Mouse (Mus musculus) embryo, embryonic 10 days (tissue): ENCODE measurements at regions not wholly inside any gene's neighbourhood (a gene's known extent, or its start where the extent isn't known, plus 50 kb on each side); places are given as distances from the start of the nearest gene placed in this dataset.
A peak's percentile ranks its signal among the peaks of the same experiment; 100 is the strongest.

Experiments used
- DNase-seq: peaks from one replicate; pipeline ENCODE4 v3.0.0-alpha.2; 2015; ENCODE audit warnings: low spot score

DNA sequence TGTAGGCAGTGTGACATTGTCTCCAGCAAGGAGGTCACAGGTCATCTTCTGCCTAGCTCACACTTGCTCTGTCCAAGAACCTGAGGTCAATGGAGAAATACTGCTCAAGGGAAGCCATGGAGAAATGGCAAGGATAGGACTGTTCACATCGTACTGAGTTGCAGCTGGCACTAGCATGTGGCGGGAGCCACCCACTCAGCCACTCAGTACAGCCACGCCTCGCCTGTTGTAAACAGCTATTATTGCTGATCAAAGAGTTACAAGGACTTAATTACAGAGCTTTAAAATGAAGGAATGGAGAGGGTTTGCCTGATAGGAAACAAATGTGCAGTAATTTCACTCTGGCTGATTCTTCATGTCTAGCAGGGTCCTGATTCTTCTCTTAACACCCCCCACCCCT, 64.8 kb downstream of the Dll1 start:
- no peak for DNase-seq

DNA sequence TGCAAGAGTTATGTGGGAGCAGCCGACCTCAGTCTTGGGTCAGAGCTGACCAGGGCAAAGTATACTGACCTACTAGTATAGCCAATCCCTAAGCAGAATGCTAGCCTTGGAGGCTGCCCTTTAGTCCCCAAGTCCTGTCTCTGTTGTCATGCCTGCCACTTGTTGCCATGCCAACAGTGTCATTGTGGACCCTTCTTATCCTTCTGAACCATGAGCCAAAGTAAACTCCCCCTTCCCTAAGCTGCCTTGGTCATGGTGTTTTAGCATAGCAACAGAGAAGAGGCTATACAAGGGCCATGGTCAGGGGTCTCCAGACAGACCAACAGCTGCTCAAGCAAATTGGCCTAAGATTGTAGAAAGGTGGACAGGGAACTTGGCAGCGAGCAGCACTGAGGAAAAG, 66.2 kb downstream of the Dll1 start:
- peak; percentile 73 for DNase-seq

DNA sequence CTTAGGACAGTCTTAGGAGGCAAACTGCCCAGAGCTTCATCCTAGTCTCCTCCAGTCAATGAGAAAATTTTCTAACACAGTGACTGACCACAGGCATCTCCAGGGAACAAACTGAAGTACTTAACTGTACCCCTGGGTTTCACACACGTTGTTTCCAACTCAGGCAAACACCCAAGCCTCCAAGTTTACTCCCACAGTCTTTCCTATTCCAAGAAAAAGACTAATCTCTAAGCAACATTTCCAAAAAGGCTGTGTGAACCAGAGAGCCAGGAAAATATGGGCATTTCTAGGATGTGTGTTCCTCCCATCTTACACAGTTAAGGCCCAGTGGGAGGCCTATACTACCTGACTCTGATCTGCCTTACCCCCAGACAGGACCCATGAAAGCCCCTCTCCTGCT, 74.6 kb downstream of the Dll1 start:
- no peak for DNase-seq

DNA sequence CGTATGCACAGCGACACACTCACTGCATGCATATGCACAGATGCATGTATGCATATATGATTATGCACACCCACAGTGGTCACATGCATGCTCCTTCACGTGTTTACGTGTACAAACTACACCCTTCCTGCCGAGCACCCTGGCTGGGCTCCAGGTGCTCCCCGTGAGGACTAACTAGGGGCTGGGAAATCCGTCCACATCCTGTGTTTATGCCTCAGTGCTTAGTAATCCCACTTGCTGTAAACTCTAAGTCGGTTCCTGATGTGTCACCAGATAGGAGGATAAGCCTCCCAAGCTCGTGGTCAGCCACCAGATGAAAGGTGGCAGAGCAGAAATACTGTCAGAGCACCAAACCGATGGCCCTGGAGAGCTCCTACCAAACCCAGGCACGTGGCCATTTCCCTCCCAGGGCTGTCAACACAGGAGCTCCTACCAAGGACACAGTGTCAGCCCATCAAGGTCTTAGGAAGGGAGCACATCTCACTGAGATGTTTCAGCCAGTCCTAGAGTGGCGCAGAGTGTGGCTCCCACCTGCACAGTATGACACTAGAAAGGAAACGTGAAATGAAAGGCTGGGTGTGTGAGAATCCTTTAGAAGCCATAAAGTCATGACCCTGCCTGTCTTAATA, 76.8 kb downstream of the Dll1 start:
- DNase-seq, result no peak

DNA sequence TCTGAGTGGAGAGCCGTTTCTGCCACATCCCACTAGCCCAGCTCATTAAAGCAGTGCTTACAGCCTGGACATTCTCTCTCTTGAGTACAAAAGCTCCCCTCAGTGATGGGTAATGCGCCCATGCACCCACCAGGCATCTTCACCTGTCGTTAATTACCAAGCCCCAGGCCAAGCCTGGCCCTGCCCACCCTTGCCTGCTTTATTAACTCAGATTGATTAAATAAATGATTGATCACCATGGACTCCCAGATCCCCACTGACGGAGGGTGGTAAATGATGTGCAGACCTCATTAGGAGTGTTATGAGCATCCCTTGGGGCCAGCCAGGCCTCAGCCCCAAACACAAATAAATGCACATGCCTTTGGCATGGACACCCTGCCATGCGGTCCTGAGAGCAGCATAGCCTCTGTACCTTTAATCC, 82.5 kb downstream of the Dll1 start:
- DNase-seq, result peak; percentile 18

DNA sequence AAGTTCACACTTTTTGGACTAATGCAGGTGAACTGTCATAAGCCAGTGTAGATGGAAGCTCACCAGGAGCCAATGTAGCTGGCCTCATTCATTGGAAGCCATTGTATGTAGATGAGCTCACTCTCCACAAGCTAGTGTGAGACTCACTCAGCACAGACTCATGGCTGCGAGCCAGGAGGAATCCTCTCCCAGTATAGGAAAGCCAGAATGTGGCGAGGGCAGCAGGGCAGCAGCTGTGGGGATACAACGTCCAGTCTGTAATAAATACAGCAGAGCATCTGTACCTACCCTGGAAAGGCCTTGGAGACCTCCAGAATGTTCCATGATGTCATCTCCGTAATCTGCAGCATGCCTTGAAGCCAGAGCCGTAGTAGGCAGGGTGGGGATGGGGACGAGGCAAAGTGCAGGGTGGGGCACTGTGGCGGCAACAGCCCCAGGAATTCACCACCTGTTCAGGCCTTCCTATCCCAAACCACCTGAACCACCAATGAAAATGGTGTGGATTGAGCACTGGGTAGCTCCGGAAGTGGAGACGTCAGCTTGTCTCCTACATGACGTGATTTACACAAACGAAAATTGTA, 84.1 kb downstream of the Dll1 start:
- no peak for DNase-seq

DNA sequence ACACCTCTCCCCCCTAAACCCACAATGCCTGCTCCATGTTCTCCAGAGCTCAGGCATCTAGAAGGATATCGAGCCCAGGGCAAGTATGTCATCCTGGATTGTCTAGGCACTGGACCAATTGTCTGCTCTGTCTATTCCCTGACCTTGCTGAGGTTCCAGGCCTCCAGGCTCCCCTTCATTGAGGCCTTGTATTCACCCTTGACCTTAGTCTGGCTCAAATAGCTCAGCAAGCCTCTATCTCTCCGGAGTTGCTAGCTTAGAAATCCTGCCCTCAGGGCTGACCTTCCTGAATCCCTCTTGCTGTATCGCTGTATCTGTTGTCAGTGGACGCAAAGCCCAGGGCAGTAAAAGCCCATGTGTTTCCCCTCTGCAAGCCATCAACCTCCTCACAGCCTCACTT, 85.0 kb downstream of the Dll1 start:
- peak; percentile 52 for DNase-seq

DNA sequence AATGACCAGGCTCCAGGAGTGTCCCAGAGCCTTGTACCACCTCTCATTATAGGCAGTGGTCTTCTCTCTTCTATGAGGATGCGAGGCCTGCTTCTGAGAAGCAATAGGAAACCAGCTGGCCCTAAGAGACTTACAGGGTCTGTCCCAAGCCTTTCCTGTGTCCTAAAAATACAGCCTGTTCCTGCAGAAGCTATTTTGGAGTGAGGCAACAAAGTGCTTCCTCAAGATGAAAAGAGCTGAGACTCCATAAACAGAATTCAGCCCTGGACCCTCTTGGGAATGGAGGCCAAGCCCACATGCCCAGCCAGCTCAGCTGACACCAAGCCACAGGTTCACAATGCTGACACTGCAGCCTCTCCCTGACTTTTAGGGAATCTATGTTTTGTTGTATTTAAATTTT, 86.3 kb downstream of the Dll1 start:
- no peak for DNase-seq

DNA sequence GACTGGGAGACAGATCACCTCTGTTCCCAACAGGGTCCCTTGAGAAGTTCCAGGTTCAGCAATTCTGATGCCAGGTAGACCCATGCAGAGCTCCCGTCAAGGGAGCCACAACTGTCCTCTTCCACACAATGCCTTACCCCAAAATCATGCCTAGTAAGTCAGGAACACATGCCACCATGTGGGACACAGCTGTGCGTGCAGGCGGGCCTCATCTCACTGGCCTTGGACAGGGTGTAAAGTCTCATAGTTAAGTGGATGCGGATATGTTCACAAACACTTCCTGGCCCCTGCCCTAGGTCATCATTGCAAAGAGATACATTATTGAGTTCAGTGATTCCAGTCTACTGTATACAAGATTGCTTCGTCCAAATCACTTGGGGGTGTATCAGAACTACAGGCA, 87.6 kb downstream of the Dll1 start:
- no peak for DNase-seq

DNA sequence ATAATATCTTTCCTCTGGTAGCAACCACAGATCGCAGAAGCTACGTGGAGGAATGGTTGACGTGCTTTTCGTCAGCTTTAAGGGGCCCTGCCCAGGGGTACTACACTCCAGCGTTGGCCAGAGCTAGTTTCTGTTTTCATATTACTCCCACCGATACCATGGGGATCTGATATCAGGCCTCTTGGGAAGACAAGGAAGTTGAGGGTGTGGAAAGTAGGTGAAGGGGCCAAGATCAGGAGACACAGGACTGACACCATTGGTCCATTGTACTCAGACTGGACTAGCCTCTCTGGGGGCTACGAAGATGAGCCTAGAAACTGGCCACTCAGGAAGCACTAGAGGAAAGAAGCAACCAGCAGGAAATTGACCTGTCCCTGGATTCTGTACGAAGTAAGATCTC, 88.0 kb downstream of the Dll1 start:
- no peak for DNase-seq

DNA sequence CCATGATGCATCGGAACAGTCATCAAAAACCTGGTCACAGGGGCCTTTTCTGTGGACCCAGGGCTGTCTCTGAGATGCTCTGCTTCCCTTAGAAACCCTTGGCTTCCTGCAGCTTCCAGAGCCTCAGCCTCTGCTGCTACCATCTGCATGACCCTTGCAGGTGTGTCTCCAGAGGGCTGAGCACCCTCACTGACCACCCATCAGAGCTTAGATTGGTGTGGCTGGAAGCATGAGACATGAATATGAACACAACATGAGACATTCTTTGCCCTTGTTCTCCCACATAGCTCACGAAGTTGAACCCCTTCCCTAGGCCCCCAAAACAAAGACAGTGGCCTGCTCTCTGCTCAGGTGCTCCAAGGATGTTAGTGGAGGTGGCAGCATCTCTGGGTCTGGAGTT, 90.1 kb downstream of the Dll1 start:
- DNase-seq, result no peak

DNA sequence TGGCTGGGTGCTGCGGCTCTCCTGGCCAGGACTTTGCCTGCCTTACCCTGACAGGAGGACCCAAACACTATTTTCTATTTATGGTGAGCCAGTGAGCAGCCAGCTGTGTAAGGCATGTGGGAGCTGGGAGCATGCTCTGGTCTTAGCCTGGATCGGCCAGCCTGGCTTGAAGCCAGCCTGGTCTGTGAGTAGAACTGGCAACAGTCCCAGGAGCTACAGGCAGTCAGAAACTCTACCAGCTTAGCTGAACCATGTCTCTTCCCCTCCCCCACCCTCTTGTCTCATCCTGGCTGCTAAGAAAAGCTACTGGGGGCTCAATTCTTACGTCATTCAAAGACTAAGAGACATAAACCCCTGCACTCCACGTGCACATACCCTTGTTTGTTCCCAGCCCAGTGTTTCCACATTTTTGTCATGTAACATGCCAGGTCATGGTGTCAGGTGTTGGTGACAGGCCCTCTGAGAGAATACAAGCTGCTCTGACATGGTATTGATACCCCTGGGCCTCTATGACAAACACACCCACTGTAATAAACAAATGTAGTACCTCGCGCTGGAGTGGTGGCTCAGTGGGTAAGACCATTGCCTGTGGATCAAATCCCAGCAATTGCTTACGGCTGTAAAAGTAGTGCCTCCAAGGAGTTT, 91.2 kb downstream of the Dll1 start:
- DNase-seq, result no peak

DNA sequence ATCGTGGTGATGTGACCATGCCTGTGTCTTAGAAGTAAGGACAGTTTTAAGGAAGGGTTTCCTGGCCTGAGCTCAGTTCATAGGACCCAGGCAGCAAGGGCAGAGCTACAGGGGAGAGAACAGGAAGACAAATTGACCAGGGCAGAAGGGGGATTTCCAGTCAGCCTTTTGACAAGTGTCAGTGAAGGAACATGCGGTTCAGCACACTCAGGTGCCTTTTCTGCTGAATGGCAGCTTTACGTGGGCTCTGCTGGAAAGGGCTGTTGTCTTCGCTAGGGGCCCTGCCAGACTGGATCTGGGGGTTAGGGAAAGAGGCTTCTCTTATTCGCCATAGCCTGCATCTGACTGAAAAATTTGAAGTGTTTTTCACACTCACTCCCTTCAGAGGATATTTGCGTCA, 106.8 kb downstream of the Dll1 start:
- DNase-seq, result no peak

DNA sequence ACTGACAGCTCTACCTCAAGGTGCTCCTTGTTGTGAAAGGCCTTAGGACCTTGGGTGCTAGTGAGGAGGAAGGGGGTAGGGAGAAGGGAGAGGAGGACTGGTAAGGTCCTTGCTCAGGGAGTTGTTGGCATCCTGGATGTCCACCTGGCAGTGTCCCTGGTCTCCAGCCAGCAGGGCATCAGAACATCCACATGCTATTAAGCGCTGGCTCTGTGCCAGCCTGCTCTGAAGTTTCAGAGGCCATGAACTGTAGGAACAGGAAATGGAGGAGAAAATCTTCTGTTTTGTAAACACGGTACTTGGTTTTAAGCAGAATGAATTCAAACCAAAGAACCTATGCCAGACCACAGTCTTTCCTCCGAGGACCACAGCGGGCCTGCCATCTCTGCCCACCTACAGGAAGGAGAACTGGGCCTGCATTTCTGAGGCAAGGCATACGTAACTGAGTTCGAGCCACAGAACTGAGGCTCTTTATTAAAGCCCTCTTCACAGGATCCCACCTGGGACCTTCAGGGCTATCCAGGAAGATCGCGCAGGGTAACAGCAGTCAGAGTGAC, 107.5 kb downstream of the Dll1 start:
- no peak for DNase-seq

DNA sequence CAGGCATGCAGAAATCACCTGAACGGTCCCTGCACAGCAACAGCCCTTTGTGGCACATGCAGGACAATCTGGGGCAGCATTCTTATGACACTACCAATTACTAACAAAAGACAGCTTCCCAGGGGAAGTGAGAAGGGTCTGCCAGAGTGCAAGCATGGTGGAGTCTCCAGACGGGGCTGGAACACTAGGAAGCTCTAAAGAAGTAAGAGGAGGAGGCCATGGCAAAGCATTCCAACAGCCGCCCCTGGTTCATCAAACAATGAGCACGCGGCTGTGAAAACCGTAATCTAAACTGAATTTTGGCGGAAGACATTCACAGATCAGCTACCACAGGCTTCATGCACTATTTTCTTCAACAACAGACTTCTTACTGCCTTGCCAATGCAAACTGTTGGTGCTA, 109.0 kb downstream of the Dll1 start:
- DNase-seq, result no peak

DNA sequence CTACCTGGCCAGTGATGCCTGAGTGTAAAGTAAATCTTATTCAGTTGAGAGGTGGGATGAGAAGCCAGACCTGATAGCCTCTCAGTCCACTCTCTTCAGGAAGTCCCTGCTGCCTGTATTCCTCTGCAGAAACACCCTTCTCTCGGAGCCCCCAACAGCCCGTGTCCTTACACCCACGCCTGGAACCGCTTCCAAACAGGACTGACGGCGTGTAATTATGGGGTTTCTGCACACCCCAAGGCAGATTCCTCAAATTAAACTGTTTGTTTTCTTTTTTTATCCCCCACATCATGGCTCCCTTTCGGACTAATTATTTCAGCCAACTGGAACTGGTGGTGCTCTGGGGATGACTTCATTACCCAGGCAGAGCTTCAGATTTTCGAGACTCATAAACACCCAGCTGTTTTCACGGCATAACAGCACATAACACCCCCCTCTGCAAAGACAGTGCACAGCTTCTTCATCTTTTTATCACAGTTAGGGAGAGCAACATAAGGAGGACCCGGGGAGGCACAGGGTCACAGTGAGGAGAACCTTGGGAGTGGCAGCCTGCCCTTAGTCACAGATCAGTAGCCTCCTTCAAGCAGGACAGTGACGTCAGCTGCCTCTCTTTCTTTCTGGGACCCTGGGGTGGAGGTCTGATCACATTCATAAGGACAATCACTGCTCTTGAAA, 117.1 kb downstream of the Dll1 start:
- DNase-seq, result no peak

DNA sequence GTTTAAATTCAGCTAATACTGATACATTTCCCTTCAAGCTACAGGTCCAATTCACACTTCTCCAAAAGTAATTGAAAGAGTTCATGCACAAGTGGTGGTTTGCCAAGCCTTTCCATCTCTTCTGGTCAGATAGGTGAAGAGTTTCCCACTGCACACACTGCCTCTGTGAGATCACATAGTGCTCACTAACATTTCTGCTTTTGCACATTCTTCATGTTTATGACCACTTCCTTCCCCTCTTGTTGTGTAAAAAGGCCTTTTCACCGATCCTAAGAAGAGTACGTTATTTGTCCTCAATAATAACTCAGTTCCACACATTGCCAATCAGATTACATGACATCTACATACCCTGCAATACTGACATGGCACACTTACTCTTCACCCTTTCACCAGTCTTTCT, 120.8 kb downstream of the Dll1 start:
- no peak for DNase-seq

DNA sequence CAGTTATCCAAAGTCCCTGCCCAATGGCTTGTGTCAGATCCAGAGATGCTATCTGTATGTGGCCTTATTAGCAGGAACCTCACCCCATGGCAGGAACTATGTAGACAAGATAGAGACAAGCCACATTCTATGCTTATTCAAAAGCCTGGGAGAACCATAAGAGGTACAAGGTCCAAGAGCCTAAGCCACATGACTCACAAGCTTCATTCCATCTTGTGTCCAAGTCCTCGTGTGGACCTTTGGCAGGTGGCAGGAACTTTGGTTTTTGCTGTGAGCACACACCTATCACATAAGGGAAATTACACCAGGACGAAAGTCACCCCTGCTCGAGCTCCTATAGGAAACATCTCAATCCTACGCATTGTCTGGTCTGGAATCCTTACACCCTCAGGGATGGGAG, 122.9 kb downstream of the Dll1 start:
- DNase-seq, result no peak

DNA sequence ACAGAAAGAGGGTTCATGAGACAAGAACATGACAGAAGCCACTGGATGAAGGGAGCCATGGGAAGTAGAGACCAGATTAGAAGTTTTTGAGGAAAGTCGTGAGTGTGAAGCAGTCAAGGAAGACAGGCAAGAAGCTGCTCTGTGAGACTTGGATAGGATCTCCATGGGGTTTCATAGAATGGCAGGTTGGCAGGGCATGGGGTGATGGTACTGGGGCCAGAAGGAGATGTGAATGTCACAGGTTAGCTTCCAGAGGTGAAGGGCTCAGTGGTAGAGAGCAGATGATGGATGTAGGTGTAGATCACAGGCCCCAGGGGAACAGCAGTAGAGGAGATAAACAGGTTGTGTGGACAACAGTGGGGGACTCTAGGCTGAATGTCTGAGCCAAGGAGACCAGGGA, 123.4 kb downstream of the Dll1 start:
- DNase-seq, result no peak

DNA sequence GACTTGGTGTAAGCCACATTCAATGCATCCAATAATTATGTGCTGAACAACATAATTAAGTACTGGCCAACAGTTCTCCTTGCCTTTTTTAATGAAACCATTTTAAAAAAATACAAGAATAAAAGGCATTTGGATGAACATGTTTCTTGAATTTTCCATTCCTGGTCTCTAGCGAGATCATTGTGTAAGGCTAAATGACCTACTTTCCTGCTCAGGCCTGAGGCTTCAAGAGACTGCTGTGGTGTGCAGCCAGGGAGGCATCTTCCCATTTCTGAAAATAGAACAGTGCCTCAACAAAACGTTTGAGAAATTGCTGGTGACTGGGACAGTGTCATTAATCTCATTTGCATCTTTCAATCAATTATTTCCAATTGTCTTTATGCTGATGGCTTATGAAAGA, 124.5 kb downstream of the Dll1 start:
- no peak for DNase-seq

DNA sequence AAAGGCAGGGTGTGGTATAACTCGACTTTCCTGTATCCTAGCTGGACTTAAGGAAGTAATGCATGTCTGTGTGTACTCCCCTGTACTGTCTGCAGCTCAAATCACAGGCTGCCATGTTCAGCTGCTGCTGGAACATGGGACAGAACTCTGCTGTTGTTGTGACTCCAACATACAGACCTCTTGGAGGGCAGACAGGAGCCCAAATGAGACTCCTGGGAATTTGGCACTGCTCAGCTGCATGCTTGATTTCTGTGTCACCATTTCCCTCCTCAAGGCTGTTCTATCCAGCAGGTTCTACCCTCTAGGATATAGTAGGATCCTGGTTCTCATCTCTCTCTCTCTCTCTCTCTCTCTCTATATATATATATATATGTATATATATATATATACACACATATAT, 125.0 kb downstream of the Dll1 start:
- DNase-seq, result no peak

DNA sequence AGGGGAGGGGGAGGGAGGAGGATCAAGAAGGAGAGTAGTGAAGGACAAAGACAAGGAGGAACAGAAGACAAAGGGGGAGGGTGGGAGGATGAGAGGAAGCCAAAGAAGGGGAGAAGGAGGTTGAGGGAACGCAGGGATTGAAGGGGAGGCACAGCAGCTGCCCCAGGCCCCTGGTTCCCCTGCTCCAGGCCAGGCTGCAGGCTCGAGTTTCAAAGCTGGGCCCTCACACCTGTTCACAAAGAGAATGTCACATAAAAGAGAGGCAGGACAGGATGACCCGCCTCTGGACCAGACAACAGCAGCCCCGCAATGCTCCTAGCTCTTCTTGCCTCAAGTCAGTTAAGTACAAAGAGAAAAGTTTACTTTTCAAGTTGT, 128.3 kb downstream of the Dll1 start:
- peak; percentile 65 for DNase-seq
